Mouse (Mus musculus) heart, postnatal 4 days (tissue): ENCODE results near the gene Yif1b. TPM values are rescaled to one million over a fixed set of nuclear protein-coding genes. Genes with fewer than 3 reads are reported as not detected.
A peak's percentile ranks its signal among the peaks of the same experiment; 100 is the strongest.
"Not testable (repeated sequence)": the region's sequence is repeated elsewhere in the genome, so short reads cannot be mapped to it uniquely, and the experiment has no call there.

Experiments used
- DNase-seq: peaks from one replicate; pipeline ENCODE4 v3.0.0; 2021
- total RNA-seq, 2 experiments: library from RNA; stranded (reverse); gene quantifications; 2 replicates each; pipeline ENCODE4 v1.2.3; 2021

Gene Yif1b
- 10 to 100 TPM; 81.5 to 82.5 TPM for total RNA-seq

DNA sequence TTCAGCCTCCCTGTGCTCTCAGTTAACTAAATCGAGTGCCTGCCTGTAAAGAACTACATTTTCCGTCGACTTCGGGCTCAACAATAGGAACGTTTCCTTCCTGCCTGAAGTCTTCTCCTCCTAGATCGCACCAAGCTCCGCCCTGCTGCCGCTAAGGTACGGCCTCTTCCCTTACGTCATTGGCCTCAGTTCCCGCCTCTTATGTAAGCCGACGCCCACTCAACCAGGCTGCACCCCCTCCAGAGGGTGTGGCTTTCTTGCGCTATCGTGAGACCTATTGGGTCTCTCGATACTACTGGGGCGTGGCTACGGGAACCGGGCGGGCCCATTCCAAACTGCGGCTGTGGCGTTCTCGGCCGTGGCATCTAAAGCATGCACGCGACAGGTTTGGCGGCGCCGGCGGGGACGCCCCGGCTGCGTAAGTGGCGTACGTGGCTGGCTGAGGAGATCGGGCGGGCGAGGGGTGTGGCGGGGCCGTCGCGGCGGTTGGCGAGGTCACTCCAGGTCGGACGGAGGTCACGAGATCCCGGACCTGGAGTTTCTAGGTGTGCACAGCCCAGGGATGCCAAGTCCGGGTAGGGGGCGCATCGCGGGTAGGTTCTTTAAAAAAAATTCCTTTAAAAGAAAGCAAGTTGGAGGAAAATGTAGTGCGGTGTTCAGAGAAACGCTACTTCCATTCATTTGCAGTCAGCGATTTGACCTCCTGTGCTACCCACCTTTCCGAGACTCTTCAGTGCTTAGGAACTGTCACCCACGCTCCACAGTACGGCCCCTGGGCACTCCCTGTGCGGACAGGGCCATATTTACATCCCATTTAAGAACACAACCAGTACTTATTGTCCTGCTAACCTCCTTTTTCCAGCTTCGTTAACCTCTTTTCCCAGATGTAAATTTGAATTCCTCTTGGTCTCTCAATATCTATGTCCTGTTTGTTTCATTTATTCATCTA, at the start of gene Yif1b:
Gene Yif1b, plus strand, starts transcription at position 311 of the 949 bp plus-strand sequence.
- peak; percentile 98 for DNase-seq

DNA sequence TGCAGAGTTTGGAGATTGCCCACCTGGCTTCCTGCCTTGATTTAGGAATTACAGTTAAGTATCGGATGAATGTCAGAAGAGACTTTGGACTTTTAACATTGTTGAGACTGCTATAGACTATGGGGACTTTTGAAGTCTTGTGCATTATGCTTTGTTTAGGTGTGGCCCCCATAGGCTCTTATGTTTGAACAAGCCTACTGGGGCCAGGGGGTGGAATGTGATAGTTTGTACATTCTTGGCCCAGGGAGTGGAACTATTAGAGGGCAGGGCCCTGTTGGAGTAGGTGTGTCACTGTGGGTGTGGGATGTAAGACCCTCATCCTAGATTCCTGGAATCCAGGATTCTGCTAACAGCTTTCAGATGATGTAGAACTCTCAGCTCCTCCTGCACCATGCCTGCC, 43.9 kb upstream of the Yif1b start:
- not testable (repeated sequence) for DNase-seq

DNA sequence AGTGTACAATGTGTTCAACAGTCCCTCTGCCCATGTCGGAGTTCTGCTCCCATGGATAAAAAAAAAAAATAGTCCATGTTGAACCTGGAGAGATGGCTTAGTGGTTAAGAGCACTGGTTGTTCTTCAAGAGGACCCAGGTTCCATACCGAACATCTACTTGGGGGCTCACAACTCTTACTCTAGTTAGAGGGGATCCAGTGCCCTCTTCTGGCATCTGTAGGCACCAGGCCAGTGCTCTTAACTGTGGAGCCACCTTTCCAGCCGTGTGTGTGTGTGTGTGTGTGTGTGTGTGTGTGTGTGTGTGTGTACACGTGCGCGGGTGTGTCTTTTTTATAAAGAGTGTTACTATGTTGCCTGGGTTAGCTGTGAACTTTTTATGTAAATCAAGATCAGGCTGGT, 35.6 kb upstream of the Yif1b start:
- DNase-seq: no peak

DNA sequence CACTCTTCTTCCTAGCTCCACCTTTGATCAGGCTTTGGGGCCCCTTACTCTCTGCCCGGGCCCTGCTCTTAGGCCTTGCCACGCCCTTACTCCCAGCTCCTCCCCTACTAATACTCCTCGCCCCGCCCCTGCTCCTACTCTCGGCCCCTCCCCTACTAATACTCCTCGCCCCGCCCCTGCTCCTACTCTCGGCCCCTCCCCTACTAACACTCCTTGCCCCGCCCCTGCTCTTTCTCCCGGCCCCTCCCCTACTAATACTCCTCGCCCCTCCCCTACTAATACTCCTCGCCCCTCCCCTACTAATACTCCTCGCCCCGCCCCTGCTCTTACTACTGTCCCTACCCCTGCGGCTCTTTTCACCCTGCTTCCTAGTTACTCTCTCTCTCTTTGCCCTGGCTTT, 27.1 kb upstream of the Yif1b start:
- DNase-seq: peak; percentile 55

DNA sequence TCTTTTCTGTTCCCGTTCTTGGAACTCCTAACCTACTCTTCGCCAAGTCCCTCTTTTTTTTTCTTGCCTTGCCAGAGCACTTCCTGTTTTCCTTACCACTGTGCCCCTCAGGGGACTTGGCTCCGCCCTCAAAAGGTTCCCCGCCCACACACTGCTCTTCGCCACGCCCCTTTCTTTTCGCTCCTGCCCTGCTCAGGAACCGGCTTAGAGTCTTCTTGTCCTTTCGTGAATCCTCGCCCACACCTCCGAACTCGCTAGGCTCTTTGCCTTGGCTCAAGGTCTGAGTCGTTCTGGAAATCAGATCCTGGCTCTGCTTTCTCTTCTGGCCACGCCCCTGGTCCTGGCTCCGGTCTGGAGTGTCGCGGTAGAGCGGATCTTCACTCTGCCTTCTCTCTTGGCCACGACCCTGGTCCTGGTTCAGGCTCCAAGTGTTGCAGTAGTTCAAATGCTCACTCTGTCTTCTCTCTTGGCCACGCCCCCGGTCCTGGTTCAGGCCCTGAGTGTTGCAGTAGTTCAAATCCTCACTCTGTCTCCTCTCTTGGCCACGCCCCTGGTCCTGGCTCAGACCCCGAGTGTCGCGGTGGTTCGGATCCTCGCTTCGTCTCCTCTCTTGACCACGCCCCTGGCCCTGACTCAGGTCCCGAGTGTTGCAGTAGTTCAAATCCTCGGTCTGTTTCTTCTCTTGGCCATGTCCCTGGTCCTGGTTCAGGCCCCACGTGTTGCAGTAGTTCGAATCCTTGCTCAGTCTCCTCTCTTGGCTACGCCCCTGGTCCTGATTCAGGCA, 26.5 kb upstream of the Yif1b start:
- peak; percentile 86 for DNase-seq

DNA sequence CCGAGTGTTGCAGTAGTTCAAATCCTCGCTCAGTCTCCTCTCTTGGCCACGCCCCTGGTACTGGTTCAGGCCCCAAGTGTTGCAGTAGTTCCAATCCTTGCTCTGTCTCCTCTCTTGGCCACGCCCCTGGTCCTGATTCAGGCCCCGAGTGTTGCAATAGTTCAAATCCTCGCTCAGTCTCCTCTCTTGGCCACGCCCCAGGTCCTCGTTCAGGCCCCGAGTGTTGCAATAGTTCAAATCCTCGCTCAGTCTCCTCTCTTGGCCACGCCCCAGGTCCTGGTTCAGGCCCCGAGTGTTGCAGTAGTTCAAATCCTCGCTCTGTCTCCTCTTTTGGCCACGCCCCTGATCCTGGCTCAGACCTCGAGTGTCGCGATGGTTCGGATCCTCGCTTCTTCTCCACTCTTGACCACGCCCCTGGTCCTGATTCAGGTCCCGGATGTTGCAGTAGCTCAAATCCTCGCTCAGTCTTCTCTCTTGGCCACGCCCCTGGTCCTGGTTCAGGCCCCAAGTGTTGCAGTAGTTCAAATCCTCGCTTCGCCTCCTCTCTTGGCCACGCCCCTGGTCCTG, 25.8 kb upstream of the Yif1b start:
- peak; percentile 16 for DNase-seq

GRCm38 (mm10) chr7:29212775-29213560, 25.2 kb upstream of the Yif1b start:
- DNase-seq: not testable (repeated sequence)

GRCm38 (mm10) chr7:29213675-29214082, 24.4 kb upstream of the Yif1b start, which contains the start of gene Catsperg1:
Gene Catsperg1 (minus strand): TSS chr7:29214035.
- no peak for DNase-seq

DNA sequence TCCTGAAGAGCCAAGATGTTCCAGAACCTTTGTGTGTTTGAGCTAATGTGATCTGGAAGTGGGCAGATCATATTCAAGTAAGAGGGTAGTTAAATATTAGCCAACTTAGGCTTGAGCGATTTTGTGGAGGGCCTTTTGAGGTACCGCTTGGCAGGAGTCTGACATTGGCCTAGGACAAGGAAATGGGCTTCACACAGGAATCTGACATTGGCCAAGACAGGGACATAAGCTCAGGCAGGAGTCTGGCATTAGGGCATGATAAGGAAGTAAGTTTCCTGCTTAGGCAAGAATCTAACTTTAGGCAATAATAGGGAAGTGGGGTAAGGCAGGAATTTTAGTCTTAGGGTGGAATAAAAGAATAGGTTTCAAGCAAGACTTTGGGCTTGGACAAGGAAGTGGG, 23.9 kb upstream of the Yif1b start:
- DNase-seq: no peak

DNA sequence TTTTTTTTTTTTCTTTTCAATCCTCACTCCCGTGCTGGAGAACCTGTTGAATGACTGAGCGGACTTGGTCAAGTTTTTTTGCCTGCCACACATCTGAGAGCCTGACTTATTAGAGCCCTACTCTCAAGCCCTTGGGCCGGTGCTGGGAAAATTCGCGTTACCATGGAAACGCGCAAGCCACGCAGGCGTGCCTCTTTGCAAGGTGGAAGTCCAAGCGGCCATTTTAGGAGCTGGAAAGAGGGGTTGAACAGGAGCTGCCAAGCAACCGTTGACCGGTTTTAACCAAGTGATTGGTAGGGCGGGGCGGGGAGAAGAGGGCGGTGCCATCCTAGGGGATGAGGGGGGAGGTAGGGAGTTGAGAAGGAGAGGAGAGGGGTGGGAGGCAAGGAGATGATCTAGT, 23.3 kb upstream of the Yif1b start:
- DNase-seq: no peak

DNA sequence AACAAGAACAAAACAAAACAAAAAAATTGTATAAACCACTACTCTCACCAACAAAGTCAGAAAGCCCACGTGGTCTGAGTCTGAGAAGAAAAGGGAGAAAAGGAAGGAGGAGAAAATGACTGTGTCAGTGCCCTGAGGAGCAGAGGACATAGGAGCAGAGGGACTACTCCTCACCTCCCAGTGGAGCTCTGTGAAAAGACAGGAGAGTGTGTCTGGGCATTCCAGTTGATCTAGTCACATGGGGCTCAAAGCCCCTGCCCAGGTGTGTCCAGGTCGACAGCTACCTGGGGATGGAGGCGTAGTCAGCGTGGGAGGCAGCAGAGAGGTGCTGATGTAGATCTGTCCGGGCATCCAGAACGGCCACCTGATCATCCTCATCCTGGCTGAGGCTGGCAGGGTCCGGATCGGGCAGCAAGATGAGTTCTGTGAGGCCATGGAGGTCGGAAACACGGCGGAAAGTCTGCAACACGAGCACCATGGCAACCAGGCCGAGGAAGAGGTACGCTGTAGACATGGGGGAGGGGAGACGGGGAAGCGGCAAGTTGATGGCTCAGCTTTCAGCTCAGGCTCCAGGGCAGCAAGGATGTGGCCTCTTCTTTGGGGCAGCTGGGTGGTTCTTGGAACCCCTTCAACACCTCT, 13.3 kb upstream of the Yif1b start:
- no peak for DNase-seq

- no peak for DNase-seq
These were observed 12.6 kb upstream of the Yif1b start for GRCm38 (mm10) chr7:29225520-29225919.

DNA sequence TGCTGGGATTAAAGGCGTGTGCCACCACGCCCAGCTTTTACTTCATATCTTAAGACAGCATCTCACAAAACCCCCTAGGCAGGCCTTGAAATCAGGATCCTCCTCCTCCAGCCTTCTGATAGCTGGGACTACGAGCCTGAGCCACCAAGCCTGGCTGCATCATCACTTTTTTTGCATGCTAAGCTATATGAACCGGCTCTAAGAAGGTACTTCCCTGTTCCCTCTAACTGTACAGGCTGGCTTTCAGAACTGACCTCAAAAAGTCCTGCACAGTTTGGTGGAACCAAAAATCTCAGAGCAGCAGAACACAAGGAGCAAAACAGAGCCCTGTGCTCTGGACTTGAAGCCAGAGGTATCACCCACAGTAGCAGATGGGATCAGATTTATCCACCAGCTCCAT, 9.9 kb upstream of the Yif1b start:
- no peak for DNase-seq

- no peak for DNase-seq
These were observed 7.6 kb upstream of the Yif1b start for GRCm38 (mm10) chr7:29230560-29230959.

DNA sequence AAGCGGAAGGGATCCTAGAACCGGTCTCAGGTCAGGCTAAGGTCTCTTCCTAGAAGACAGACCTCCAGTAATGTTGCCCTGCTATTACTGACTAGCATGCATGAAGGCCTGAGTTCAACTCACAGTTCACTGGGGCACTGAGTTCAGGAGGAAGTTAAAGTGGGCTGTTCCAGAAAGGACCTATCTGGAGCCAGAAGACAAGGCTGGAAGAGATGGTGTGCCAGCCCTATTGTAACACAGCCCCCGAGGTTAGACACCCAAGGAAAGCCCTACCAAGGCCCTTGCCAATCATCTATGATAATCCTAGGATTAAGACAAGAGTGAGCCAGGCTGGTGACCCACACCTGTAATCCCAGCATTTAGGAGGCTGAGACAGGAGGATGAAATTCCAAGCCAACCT, 6.6 kb upstream of the Yif1b start:
- no peak for DNase-seq

DNA sequence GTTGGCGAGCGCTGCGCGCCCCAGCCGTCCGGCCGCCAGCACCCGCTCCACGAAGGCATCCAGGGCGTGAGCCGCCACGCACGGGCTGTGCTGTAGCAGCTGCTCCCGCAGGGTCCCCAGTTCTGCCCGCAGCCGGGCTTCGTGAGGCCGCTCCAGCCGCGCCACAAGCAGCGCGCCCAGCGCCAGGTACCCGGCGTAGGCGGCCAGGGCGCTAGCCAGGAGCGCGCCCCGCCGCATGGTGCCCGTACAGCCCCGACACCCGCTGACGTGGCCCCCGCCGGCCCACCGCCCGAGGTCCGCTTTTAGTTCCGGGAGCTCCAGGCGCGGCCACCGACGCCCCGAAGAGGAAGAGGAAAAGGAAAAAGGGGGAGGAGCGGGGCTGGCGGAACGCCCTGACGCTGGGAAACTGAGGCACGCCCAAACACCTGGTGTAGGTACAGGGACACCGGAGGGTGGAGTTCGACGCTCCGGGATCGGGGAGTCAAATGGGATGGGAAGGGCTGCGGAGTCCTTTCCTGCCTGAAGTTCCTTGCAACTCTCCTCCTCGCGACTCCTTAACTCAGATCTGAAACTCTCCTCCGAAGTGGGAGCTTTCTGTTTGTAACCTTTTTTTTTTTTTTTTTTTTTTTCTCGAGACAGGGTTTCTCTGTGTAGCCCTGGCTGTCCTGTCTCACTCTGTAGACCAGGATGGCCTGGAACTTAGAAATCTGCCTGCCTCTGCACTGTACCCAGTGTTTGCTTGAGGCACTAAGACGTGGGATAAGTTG, 5.7 kb upstream of the Yif1b start, which contains the start of gene Kcnk6:
Gene Kcnk6, minus strand, starts transcription at position 269 of the 767 bp plus-strand sequence.
- DNase-seq: peak; percentile 64

DNA sequence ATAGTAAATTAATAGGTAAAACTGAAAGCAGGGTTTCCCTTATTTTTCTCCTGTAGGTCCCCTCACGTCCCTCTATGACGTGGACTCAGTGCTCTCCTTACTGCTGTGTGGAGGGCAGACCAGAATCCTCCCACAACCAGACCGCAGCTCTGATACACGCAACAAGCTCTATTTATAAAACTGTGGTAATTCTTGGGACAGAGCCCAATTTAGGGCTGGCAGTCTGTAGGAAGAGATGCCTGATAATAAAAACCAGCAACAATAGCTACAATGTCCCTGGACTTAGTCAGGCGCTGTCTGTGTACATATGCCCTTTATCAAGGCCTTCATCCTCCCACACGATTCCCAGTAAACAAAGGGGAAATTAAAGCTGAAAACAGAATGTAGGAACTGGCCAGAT, 4.4 kb upstream of the Yif1b start:
- peak; percentile 62 for DNase-seq

- DNase-seq: peak; percentile 48
These were observed 3.5 kb upstream of the Yif1b start for GRCm38 (mm10) chr7:29234661-29235060.

DNA sequence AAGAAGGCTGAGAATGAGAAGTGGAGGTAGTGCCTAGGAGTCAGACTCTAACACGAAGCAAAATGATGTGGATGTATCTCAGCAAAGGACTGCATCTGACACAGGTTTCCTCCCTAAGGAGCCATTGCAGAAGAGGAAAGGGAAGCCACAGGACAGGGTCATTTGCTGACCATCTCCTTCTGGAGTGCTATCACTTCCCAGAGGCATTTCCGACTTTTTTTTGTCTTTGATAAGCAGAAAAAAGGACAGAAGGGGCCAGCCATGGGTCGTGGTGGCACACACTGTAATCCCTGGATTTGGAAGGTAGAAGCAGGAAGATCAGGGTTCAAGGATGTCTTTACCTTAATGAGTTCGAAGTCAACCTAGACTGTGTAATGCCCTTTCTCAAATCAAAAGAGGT, 1.5 kb upstream of the Yif1b start:
- DNase-seq: no peak

GRCm38 (mm10) chr7:29237596-29237995, 533 bp upstream of the Yif1b start:
- not testable (repeated sequence) for DNase-seq
